Mouse (Mus musculus): ENCODE measurements around the gene Casp2. TPM values are rescaled to one million over a fixed set of nuclear protein-coding genes. Genes with fewer than 3 reads are reported as not detected.
A peak's percentile ranks its signal among the peaks of the same experiment; 100 is the strongest.

The Casp2 gene
- polyA plus RNA-seq, 1 experiment, result 26.1 TPM

DNA sequence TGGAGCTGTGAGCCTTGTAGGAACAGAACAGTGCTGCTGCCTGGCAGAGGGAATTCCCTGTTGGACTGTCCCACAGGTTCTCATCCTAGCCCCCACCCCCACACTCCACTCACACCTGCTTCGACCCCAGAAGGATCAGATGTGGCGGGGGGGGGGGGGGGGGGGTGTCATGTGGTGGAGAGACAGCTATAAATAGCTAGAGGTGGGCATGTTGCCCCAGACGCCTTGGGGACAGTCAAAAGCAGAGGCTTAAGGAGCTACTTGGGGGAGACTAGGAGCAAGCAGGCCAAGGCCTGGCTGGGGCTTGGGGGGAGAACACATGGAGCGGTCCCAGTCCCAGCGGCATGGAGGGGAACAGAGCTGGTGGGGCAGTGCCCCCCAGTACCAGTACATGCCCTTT lies 21.7 kb downstream of the Casp2 start, which contains the start of gene Clcn1:
Gene Clcn1, plus strand, starts transcription at position 238 of the 400 bp plus-strand sequence.
- no peak within 1 kb of the TSS for H3K27ac ChIP-seq (ENCODE audit: insufficient read depth, low read length)
- no peaks in the 10 kb centered on the region for H3K4me1 ChIP-seq (ENCODE audit: control insufficient read depth, insufficient read depth, low read length)
- no peaks in the 10 kb centered on the region for H3K27me3 ChIP-seq (ENCODE audit: control insufficient read depth, insufficient read depth, low read length)
- TF ChIP-seq POLR2A (IDR thresholded peaks at IDR 0.05; ENCODE audit: borderline replicate concordance, insufficient read depth, low read length) (no peak), CTCF (IDR thresholded peaks at IDR 0.05; ENCODE audit: borderline replicate concordance, insufficient read depth, low read depth, low read length) (no peak)
- no peak for DNase-seq
- no peak within 1 kb of the TSS for H3K4me3 ChIP-seq (replicated peaks; ENCODE audit: insufficient read depth, low read depth, low read length)
- 54% methylated on average over 5 of the region's 5 CpGs for WGBS

DNA sequence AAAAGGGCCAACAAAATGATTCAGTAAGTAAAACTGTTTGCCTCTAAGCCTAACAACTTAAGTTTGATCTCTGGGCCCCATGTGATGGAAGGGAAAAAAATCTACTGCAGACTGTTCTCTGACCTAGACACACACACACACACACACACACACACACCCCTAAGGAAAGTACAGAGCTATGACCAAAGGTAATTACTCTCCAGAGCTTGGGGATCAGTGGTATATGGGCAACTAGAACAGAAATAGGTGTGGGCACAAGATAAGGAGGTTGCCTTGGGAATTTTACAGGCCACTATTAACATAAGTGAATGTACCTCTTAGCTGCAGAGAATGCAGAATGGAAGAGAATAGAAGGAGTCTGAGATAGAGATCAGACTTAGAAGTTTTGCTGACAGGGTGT lies 22.8 kb downstream of the Casp2 start:
- Histone ChIP-seq H3K27me3 (ENCODE audit: control insufficient read depth, insufficient read depth, low read length) (no peaks in the 10 kb centered on the region), H3K4me3 (replicated peaks; ENCODE audit: insufficient read depth, low read depth, low read length) (no peak overlapping the region), H3K4me1 (ENCODE audit: control insufficient read depth, insufficient read depth, low read length) (no peaks in the 10 kb centered on the region), H3K27ac (ENCODE audit: insufficient read depth, low read length) (no peak overlapping the region)
- TF ChIP-seq CTCF (IDR thresholded peaks at IDR 0.05; ENCODE audit: borderline replicate concordance, insufficient read depth, low read depth, low read length) (no peak), POLR2A (IDR thresholded peaks at IDR 0.05; ENCODE audit: borderline replicate concordance, insufficient read depth, low read length) (no peak)
- DNase-seq, result no peak

- TF ChIP-seq POLR2A (IDR thresholded peaks at IDR 0.05; ENCODE audit: borderline replicate concordance, insufficient read depth, low read length) (no peak), CTCF (IDR thresholded peaks at IDR 0.05; ENCODE audit: borderline replicate concordance, insufficient read depth, low read depth, low read length) (no peak)
- WGBS, result 89% methylated on average over 6 of the region's 6 CpGs
- no peak for DNase-seq
- no peaks in the 10 kb centered on the region for H3K4me1 ChIP-seq (ENCODE audit: control insufficient read depth, insufficient read depth, low read length)
- H3K27me3 ChIP-seq (ENCODE audit: control insufficient read depth, insufficient read depth, low read length), result no peaks in the 10 kb centered on the region
- no peak overlapping the region for H3K4me3 ChIP-seq (replicated peaks; ENCODE audit: insufficient read depth, low read depth, low read length)
- no peak overlapping the region for H3K27ac ChIP-seq (ENCODE audit: insufficient read depth, low read length)
Observed at GRCm38 (mm10) chr6:42293327-42293726, 28.5 kb downstream of the Casp2 start.

GRCm38 (mm10) chr6:42295549-42296094 lies 30.8 kb downstream of the Casp2 start:
- Histone ChIP-seq H3K27ac (ENCODE audit: insufficient read depth, low read length) (no peak overlapping the region), H3K27me3 (ENCODE audit: control insufficient read depth, insufficient read depth, low read length) (no peaks in the 10 kb centered on the region), H3K4me3 (replicated peaks; ENCODE audit: insufficient read depth, low read depth, low read length) (no peak overlapping the region), H3K4me1 (ENCODE audit: control insufficient read depth, insufficient read depth, low read length) (no peaks in the 10 kb centered on the region)
- DNase-seq, result no peak
- TF ChIP-seq CTCF (IDR thresholded peaks at IDR 0.05; ENCODE audit: borderline replicate concordance, insufficient read depth, low read depth, low read length) (no peak), POLR2A (IDR thresholded peaks at IDR 0.05; ENCODE audit: borderline replicate concordance, insufficient read depth, low read length) (no peak)
- WGBS, result 79% methylated on average over 3 of the region's 3 CpGs

DNA sequence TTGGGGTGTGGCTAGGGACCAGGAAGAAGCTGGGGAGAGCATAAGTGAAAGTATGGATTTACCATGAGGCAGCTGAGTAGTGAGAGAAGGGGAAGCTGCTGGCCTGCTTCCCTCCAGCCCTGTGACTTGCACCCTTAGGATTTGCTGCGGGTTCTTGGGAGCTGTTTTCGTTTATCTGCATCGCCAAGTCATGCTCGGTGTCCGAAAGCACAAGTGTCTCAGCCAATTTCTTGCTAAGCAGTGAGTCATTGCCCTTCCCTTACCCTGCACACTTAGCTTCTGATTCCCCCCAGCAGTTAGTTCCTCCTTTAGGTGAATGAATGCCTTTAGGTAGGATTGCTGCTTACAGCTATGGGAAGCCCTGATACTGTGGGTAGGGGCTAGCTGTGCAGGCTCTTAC lies 34.6 kb downstream of the Casp2 start:
- Histone ChIP-seq H3K4me3 (replicated peaks; ENCODE audit: insufficient read depth, low read depth, low read length) (no peak overlapping the region), H3K27me3 (ENCODE audit: control insufficient read depth, insufficient read depth, low read length) (no peaks in the 10 kb centered on the region), H3K4me1 (ENCODE audit: control insufficient read depth, insufficient read depth, low read length) (no peaks in the 10 kb centered on the region), H3K27ac (ENCODE audit: insufficient read depth, low read length) (no peak overlapping the region)
- 92% methylated on average over 5 of the region's 5 CpGs for WGBS
- no peak for TF ChIP-seq POLR2A (IDR thresholded peaks at IDR 0.05; ENCODE audit: borderline replicate concordance, insufficient read depth, low read length)
- no peak for TF ChIP-seq CTCF (IDR thresholded peaks at IDR 0.05; ENCODE audit: borderline replicate concordance, insufficient read depth, low read depth, low read length)
- no peak for DNase-seq

- WGBS, result 45% methylated on average over 8 of the region's 8 CpGs
- no peaks in the 10 kb centered on the region for H3K4me1 ChIP-seq (ENCODE audit: control insufficient read depth, insufficient read depth, low read length)
- DNase-seq, result peak in 1 of 2 experiments; percentile 51
- no peak overlapping the region for H3K4me3 ChIP-seq (replicated peaks; ENCODE audit: insufficient read depth, low read depth, low read length)
- TF ChIP-seq CTCF (IDR thresholded peaks at IDR 0.05; ENCODE audit: borderline replicate concordance, insufficient read depth, low read depth, low read length) (peak; percentile 66), POLR2A (IDR thresholded peaks at IDR 0.05; ENCODE audit: borderline replicate concordance, insufficient read depth, low read length) (no peak)
- H3K27me3 ChIP-seq (ENCODE audit: control insufficient read depth, insufficient read depth, low read length), result no peaks in the 10 kb centered on the region
- H3K27ac ChIP-seq (ENCODE audit: insufficient read depth, low read length), result no peak overlapping the region
Observed at GRCm38 (mm10) chr6:42309816-42310378, 45.1 kb downstream of the Casp2 start.

- H3K27me3 ChIP-seq (ENCODE audit: control insufficient read depth, insufficient read depth, low read length), result no peaks in the 10 kb centered on the region
- DNase-seq, result no peak
- no peak overlapping the region for H3K4me3 ChIP-seq (replicated peaks; ENCODE audit: insufficient read depth, low read depth, low read length)
- 93% methylated on average over 2 of the region's 2 CpGs for WGBS
- no peaks in the 10 kb centered on the region for H3K4me1 ChIP-seq (ENCODE audit: control insufficient read depth, insufficient read depth, low read length)
- no peak overlapping the region for H3K27ac ChIP-seq (ENCODE audit: insufficient read depth, low read length)
- no peak for TF ChIP-seq POLR2A (IDR thresholded peaks at IDR 0.05; ENCODE audit: borderline replicate concordance, insufficient read depth, low read length)
- TF ChIP-seq CTCF (IDR thresholded peaks at IDR 0.05; ENCODE audit: borderline replicate concordance, insufficient read depth, low read depth, low read length), result no peak
Observed at GRCm38 (mm10) chr6:42310427-42311053, 45.8 kb downstream of the Casp2 start.

- H3K4me1 ChIP-seq (ENCODE audit: control insufficient read depth, insufficient read depth, low read length), result peaks cover 16% of the 10 kb centered on the region
- WGBS, result 18% methylated on average over 4 of the region's 4 CpGs
Observed at GRCm38 (mm10) chr6:42318293-42318692, 53.5 kb downstream of the Casp2 start.

More at GRCm38 (mm10) chr6:42318293-42318692, 53.5 kb downstream of the Casp2 start:
- DNase-seq, result peak; percentile 44 to 52
- no peaks in the 10 kb centered on the region for H3K27me3 ChIP-seq (ENCODE audit: control insufficient read depth, insufficient read depth, low read length)
- H3K4me3 ChIP-seq (replicated peaks; ENCODE audit: insufficient read depth, low read depth, low read length), result no peak overlapping the region
- no peak for TF ChIP-seq POLR2A (IDR thresholded peaks at IDR 0.05; ENCODE audit: borderline replicate concordance, insufficient read depth, low read length)
- no peak for TF ChIP-seq CTCF (IDR thresholded peaks at IDR 0.05; ENCODE audit: borderline replicate concordance, insufficient read depth, low read depth, low read length)
- no peak overlapping the region for H3K27ac ChIP-seq (ENCODE audit: insufficient read depth, low read length)
